Mouse (Mus musculus) retina, adult 2 months (tissue): ENCODE measurements around the gene Wbp1l.

Experiments
- DNase-seq: peaks from one replicate; pipeline ENCODE4 v3.0.0-alpha.2; 2012; ENCODE audit warnings: low read depth, low spot score

Gene Wbp1l

GRCm38 (mm10) chr19:46701156-46701555, 102.3 kb downstream of the Wbp1l start:
- no peak for DNase-seq

GRCm38 (mm10) chr19:46705779-46706495, 107.1 kb downstream of the Wbp1l start:
- no peak for DNase-seq

- DNase-seq, result no peak
Observed at GRCm38 (mm10) chr19:46706540-46707295, 107.8 kb downstream of the Wbp1l start.
